Mouse (Mus musculus): ENCODE data around the gene Tex29.

- TF ChIP-seq POLR2A (IDR thresholded peaks at IDR 0.05; ENCODE audit: borderline replicate concordance, insufficient read depth, low read length) (no peak), CTCF (IDR thresholded peaks at IDR 0.05; ENCODE audit: borderline replicate concordance, insufficient read depth, low read depth, low read length) (no peak)
These were observed 6.1 kb upstream of the Tex29 start for GRCm38 (mm10) chr8:11834200-11834599.

All from cerebellum, adult 2 months (tissue).